Mouse (Mus musculus) brown adipose tissue, adult 24 weeks (tissue): ENCODE measurements around the gene 1700012B07Rik. TPM values are rescaled to one million over a fixed set of nuclear protein-coding genes. Genes with fewer than 3 reads are reported as not detected.

Experiments used
- H3K27ac ChIP-seq: fragments of 200-500 bp; replicated peaks from 2 replicates; pipeline ENCODE4 v1.5.1; 2012; ENCODE audit warnings: low read depth, mild to moderate bottlenecking, low read length
- H3K4me1 ChIP-seq: fragments of 200-500 bp; 2 replicates; pipeline ENCODE4 v1.6.1; 2012; ENCODE audit warnings: low read length, mixed read lengths; ENCODE audit not compliant: control insufficient read depth, insufficient read depth, insufficient read length
- H3K4me3 ChIP-seq: fragments of 200-500 bp; 2 replicates; pipeline ENCODE4 v1.5.1; 2012; ENCODE audit warnings: low read depth, mild to moderate bottlenecking, low read length, moderate library complexity; ENCODE audit not compliant: insufficient read depth
- polyA plus RNA-seq: library from polyadenylated mRNA; stranded (reverse); fragments of >200 nt; gene quantifications from 2 replicates; pipeline ENCODE4 v1.2.4, GENCODE M21; 2012; ENCODE audit not compliant: missing spikeins, insufficient read depth, insufficient read length

The 1700012B07Rik gene
- polyA plus RNA-seq, 1 experiment: not detected

GRCm38 (mm10) chr11:109860508-109860907, 32.7 kb upstream of the 1700012B07Rik start:
- no peaks in the 10 kb centered on the region; the same call in 1 of the 2 replicates for H3K4me1 ChIP-seq
- H3K4me3 ChIP-seq: peak overlapping the region; percentile 54
- H3K27ac ChIP-seq: peak overlapping the region; percentile 35

DNA sequence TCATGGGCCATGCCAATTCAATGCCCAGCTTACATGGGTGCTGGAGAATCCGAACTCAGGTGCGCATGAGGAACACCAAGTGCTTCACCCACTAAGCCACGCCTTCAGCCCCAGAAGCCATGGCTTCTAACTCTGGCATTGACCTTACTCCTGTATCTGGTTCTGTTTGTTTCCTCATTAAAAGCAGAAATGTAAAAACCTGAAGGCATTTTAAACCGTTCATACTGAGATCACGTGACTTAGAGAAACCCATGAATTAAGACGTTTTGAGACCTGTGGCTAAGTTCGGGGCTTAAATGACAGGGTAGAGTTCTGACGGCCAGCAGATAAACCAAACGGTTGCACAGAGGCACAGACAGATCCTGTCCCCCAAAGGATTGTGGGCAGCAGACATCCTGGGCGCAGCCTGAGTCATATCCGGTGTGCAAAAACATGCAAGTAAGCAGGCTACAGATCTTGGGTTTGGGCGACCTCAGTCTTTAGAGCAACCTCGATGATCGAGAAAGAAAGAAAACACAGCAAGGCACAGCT, 32.2 kb upstream of the 1700012B07Rik start:
- H3K27ac ChIP-seq: peak overlapping the region; percentile 35
- H3K4me1 ChIP-seq: no peaks in the 10 kb centered on the region; the same call in 1 of the 2 replicates
- H3K4me3 ChIP-seq: peak overlapping the region; percentile 54

- no peak overlapping the region for H3K4me3 ChIP-seq
- 0 out of 2 replicates have a peak overlapping the region, but pooled peaks have one; percentile 34 for H3K27ac ChIP-seq
- H3K4me1 ChIP-seq: no peaks in the 10 kb centered on the region; the same call in 1 of the 2 replicates
These were observed 31.6 kb upstream of the 1700012B07Rik start for GRCm38 (mm10) chr11:109859441-109859840.

GRCm38 (mm10) chr11:109857086-109857485, 29.2 kb upstream of the 1700012B07Rik start:
- Histone ChIP-seq H3K4me1 (no peaks in the 10 kb centered on the region; the same call in 1 of the 2 replicates), H3K27ac (no peak overlapping the region), H3K4me3 (no peak overlapping the region)

GRCm38 (mm10) chr11:109854056-109854455, 26.2 kb upstream of the 1700012B07Rik start:
- Histone ChIP-seq H3K27ac (no peak overlapping the region), H3K4me1 (no peaks in the 10 kb centered on the region), H3K4me3 (no peak overlapping the region)

- no peaks in the 10 kb centered on the region for H3K4me1 ChIP-seq
These were observed 25.6 kb upstream of the 1700012B07Rik start for GRCm38 (mm10) chr11:109853228-109853966.

GRCm38 (mm10) chr11:109851996-109852395, 24.1 kb upstream of the 1700012B07Rik start:
- no peak overlapping the region for H3K27ac ChIP-seq
- no peaks in the 10 kb centered on the region for H3K4me1 ChIP-seq
- H3K4me3 ChIP-seq: no peak overlapping the region

More at GRCm38 (mm10) chr11:109853228-109853966, 25.6 kb upstream of the 1700012B07Rik start:
- H3K4me3 ChIP-seq: no peak overlapping the region
- H3K27ac ChIP-seq: no peak overlapping the region

DNA sequence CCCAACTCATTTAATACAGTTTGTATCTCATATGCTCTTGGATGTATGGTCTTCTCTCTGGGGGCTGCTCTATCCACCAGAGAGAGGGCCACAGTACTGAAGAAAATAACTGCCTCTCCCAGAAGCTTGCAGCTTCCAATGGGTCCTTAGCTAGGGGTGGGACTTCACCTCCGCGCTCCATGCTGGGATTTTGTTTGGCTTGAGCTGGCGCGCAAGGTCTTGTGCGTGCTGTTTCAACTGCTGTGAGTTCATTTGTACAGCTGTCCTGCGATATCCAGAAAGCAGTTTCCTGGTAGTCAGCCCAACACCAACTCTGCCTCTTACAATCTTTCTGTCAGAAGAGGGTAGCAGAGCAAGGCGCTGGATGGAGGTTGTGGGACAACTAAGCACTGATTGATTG, 18.5 kb upstream of the 1700012B07Rik start:
- Histone ChIP-seq H3K4me1 (no peaks in the 10 kb centered on the region), H3K4me3 (no peak overlapping the region), H3K27ac (no peak overlapping the region)

- no peaks in the 10 kb centered on the region for H3K4me1 ChIP-seq
- no peak overlapping the region for H3K27ac ChIP-seq
- no peak overlapping the region for H3K4me3 ChIP-seq
These were observed 17.8 kb upstream of the 1700012B07Rik start for GRCm38 (mm10) chr11:109845601-109846000.

GRCm38 (mm10) chr11:109844466-109844865, 16.6 kb upstream of the 1700012B07Rik start:
- H3K4me3 ChIP-seq: no peak overlapping the region
- H3K27ac ChIP-seq: no peak overlapping the region
- no peaks in the 10 kb centered on the region for H3K4me1 ChIP-seq

DNA sequence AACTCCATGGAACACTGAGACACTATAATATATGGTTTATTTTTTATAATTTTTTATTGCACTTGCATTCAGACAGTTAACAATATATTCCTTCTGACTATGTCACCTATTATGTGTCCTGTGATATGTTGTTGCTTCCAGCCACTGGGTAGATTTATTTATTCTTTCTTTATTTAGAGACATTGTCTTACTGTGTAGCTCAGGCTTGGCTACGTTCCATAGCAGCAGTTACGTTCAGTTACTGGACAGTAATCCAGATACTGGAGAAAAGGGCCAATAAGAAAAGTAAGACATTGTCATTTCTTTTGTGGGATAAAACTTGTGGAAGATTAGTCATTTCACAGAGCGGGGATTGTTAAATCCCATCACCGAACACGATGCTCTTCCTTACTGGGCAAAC, 2.5 kb upstream of the 1700012B07Rik start:
- H3K4me1 ChIP-seq: no peaks in the 10 kb centered on the region
- no peak overlapping the region for H3K4me3 ChIP-seq
- H3K27ac ChIP-seq: no peak overlapping the region

DNA sequence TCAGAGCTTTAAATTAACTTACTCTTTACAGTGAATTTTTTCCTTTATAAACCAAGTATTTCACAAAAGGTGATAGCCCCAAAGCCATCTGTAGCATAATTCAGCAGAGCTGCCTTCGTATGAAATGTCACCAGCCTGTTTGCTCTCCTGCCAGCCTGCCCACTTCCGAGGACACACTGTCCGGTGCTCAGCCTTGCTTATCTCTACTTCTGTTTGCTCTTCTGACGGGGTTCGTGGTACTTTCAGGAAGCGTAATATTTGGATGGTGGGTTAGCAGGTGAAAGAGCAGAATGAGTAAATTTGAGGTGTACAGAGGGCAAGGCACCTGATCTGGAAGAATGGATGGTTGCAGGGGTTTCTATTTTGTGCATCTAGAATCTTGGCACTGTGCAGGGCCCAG, 5.6 kb downstream of the 1700012B07Rik start:
- Histone ChIP-seq H3K4me1 (no peaks in the 10 kb centered on the region), H3K4me3 (no peak overlapping the region)

GRCm38 (mm10) chr11:109817405-109817804, 10.4 kb downstream of the 1700012B07Rik start:
- no peak overlapping the region for H3K27ac ChIP-seq
- no peak overlapping the region for H3K4me3 ChIP-seq
- no peaks in the 10 kb centered on the region for H3K4me1 ChIP-seq

More for the DNA sequence above, 5.6 kb downstream of the 1700012B07Rik start:
- no peak overlapping the region for H3K27ac ChIP-seq

GRCm38 (mm10) chr11:109816911-109817310, 10.9 kb downstream of the 1700012B07Rik start:
- no peak overlapping the region for H3K27ac ChIP-seq
- no peaks in the 10 kb centered on the region for H3K4me1 ChIP-seq
- H3K4me3 ChIP-seq: no peak overlapping the region

GRCm38 (mm10) chr11:109811721-109812120, 16.1 kb downstream of the 1700012B07Rik start:
- Histone ChIP-seq H3K4me1 (no peaks in the 10 kb centered on the region), H3K27ac (no peak overlapping the region), H3K4me3 (no peak overlapping the region)
